Mouse (Mus musculus) limb, embryonic 13.5 days (tissue): Measurements from ENCODE around the gene Cacng3. TPM values are rescaled to one million over a fixed set of nuclear protein-coding genes. Genes with fewer than 3 reads are reported as not detected.

ENCODE experiments used
- ATAC-seq: fragments of 200-750 bp; cut with Nextera tagmentation; 2 replicates; pipeline ENCODE4 v1.8.0; 2017; ENCODE audit warnings: low read depth, moderate number of reproducible peaks, moderate TSS enrichment; ENCODE audit not compliant: low FRiP score
- H3K27ac ChIP-seq: fragments of 300-500 bp; sonication (generic); 2 replicates; pipeline ENCODE4 v1.5.1; 2015; ENCODE audit warnings: inconsistent platforms, mild to moderate bottlenecking, moderate library complexity
- H3K27me3 ChIP-seq: fragments of 300-500 bp; sonication (generic); 2 replicates; pipeline ENCODE4 v1.6.1; 2015; ENCODE audit warnings: mild to moderate bottlenecking, inconsistent platforms
- H3K36me3 ChIP-seq: fragments of 300-500 bp; sonication (generic); 2 replicates; pipeline ENCODE4 v1.6.1; 2015; ENCODE audit warnings: inconsistent platforms, mild to moderate bottlenecking, moderate library complexity
- H3K4me1 ChIP-seq: fragments of 300-500 bp; sonication (generic); 2 replicates; pipeline ENCODE4 v1.6.1; 2015; ENCODE audit warnings: inconsistent platforms
- H3K4me2 ChIP-seq: fragments of 300-500 bp; sonication (generic); replicated peaks from 2 replicates; pipeline ENCODE4 v1.6.1; 2015; ENCODE audit warnings: inconsistent platforms, mild to moderate bottlenecking, moderate library complexity
- H3K4me3 ChIP-seq: fragments of 300-500 bp; sonication (generic); 2 replicates; pipeline ENCODE4 v1.5.1; 2015; ENCODE audit warnings: moderate library complexity, mild to moderate bottlenecking, inconsistent platforms
- H3K9ac ChIP-seq: fragments of 300-500 bp; sonication (generic); 2 replicates; pipeline ENCODE4 v1.6.1; 2015; ENCODE audit warnings: mild to moderate bottlenecking, inconsistent platforms
- H3K9me3 ChIP-seq: fragments of 300-500 bp; sonication (generic); 2 replicates; pipeline ENCODE4 v1.6.1; 2016; ENCODE audit warnings: inconsistent platforms
- WGBS: fragments of 180-500 bp; shearing (Covaris S2); methylation state at CpG from one replicate; pipeline ENCODE4 v1.1.7; 2015; 5-methylcytosine and 5-hydroxymethylcytosine counted together
- polyA plus RNA-seq: library from polyadenylated mRNA; unstranded; fragments of >200 nt; fragmentation: Nextera tagmentation; extraction: Ambion mirVana; gene quantifications from 2 replicates; pipeline ENCODE4 v1.2.1, GENCODE M21; 2015

Gene Cacng3
- polyA plus RNA-seq, 1 experiment from 2014 or later, result not detected

DNA sequence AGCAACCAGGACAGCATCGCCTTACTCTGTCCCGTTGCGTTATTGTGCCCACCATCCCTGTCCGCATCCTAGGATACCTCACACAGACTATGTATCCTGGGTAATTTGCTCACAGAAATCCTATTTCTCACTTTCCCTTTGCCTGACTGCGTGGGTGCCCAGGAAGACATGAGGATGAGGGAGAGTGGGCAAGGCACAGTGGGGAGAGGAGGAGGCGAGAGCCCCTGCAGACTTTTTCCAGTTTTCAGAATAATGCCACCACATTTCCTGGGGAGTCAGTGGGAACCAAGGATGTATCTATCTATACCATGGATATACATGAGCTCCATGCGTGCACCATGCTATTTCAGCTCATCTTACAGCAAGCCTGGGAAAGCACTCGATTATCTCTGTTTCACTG is 57.9 kb downstream of the Cacng3 start:
- no peaks in the 10 kb centered on the region for H3K9me3 ChIP-seq
- no peak overlapping the region for H3K27ac ChIP-seq
- no peak for ATAC-seq
- H3K9ac ChIP-seq, result no peak overlapping the region
- H3K4me1 ChIP-seq, result 0 out of 2 replicates have a peak, but pooled peaks cover 3% of the 10 kb centered on the region
- no peak overlapping the region for H3K4me3 ChIP-seq
- no peaks in the 10 kb centered on the region for H3K36me3 ChIP-seq
- WGBS, result 94% methylated on average over 8 of the region's 8 CpGs
- no peak overlapping the region for H3K4me2 ChIP-seq
- no peaks in the 10 kb centered on the region for H3K27me3 ChIP-seq

GRCm38 (mm10) chr7:122728846-122729245 is 58.6 kb downstream of the Cacng3 start:
- Histone ChIP-seq H3K4me3 (no peak overlapping the region), H3K9ac (no peak overlapping the region), H3K36me3 (no peaks in the 10 kb centered on the region), H3K27ac (no peak overlapping the region), H3K27me3 (no peaks in the 10 kb centered on the region), H3K4me1 (0 out of 2 replicates have a peak, but pooled peaks cover 3% of the 10 kb centered on the region), H3K4me2 (no peak overlapping the region), H3K9me3 (no peaks in the 10 kb centered on the region)
- WGBS, result 42% methylated on average over 7 of the region's 7 CpGs
- no peak for ATAC-seq

- Histone ChIP-seq H3K36me3 (no peaks in the 10 kb centered on the region), H3K9me3 (no peaks in the 10 kb centered on the region), H3K9ac (no peak overlapping the region), H3K4me2 (no peak overlapping the region), H3K4me1 (no peaks in the 10 kb centered on the region), H3K27ac (no peak overlapping the region), H3K27me3 (no peaks in the 10 kb centered on the region), H3K4me3 (no peak overlapping the region)
- 78% methylated on average over 11 of the region's 11 CpGs for WGBS
- ATAC-seq, result no peak
These were observed 65.0 kb downstream of the Cacng3 start for GRCm38 (mm10) chr7:122735323-122735722.

DNA sequence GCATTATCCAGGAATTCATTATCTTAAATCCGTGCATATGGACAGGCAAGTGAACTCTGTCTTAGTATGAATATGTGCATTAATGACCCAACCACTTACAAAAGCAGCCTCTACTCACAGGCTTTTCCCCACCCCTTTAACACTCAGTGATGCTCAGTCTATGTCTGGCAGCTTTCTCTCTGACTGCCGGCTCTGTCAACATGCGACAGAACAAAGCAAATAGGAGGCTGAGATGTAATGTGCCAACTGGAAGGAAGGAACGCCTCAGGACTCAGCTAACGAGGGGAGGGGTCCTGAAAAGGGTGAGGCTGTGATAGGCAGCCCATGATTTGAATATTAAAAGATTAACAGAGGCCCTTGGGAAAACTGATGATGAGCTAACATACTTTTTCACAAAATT is 68.2 kb downstream of the Cacng3 start:
- no peaks in the 10 kb centered on the region for H3K27me3 ChIP-seq
- ATAC-seq, result no peak
- H3K4me3 ChIP-seq, result no peak overlapping the region
- no peaks in the 10 kb centered on the region for H3K36me3 ChIP-seq
- 45% methylated on average over 5 of the region's 5 CpGs for WGBS
- no peak overlapping the region for H3K4me2 ChIP-seq
- H3K27ac ChIP-seq, result no peak overlapping the region
- no peaks in the 10 kb centered on the region for H3K9me3 ChIP-seq
- H3K9ac ChIP-seq, result no peak overlapping the region
- H3K4me1 ChIP-seq, result no peaks in the 10 kb centered on the region

DNA sequence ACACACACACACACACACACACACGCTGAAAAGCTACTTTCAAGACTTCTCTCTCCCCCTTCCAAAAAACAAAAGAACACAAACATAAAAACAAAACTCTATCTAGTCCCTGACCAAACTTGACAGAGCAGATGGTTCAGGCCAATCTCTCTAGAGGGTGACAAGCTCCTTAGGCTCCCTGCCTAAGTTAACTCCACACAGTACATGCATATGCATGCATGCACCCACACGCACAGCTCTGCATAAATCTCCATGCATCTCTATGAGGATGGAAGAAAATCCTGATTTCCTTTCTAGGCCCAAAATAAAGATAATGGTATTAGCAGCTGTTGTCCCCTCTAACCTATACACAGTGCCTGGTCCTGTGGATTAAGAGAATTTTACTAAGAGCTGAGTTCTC is 70.4 kb downstream of the Cacng3 start:
- H3K9me3 ChIP-seq, result no peaks in the 10 kb centered on the region
- 92% methylated on average over 2 of the region's 2 CpGs for WGBS
- no peaks in the 10 kb centered on the region for H3K4me1 ChIP-seq
- ATAC-seq, result no peak
- H3K4me2 ChIP-seq, result no peak overlapping the region
- no peak overlapping the region for H3K9ac ChIP-seq
- H3K27me3 ChIP-seq, result no peaks in the 10 kb centered on the region
- H3K4me3 ChIP-seq, result no peak overlapping the region
- H3K27ac ChIP-seq, result no peak overlapping the region
- no peaks in the 10 kb centered on the region for H3K36me3 ChIP-seq

- Histone ChIP-seq H3K4me1 (no peaks in the 10 kb centered on the region), H3K27me3 (no peaks in the 10 kb centered on the region), H3K36me3 (no peaks in the 10 kb centered on the region), H3K4me2 (no peak overlapping the region), H3K9ac (no peak overlapping the region), H3K9me3 (no peaks in the 10 kb centered on the region), H3K4me3 (no peak overlapping the region), H3K27ac (no peak overlapping the region)
- ATAC-seq, result no peak
- WGBS, result 84% methylated on average over 5 of the region's 5 CpGs
These were observed 85.8 kb downstream of the Cacng3 start for GRCm38 (mm10) chr7:122755920-122756603.

DNA sequence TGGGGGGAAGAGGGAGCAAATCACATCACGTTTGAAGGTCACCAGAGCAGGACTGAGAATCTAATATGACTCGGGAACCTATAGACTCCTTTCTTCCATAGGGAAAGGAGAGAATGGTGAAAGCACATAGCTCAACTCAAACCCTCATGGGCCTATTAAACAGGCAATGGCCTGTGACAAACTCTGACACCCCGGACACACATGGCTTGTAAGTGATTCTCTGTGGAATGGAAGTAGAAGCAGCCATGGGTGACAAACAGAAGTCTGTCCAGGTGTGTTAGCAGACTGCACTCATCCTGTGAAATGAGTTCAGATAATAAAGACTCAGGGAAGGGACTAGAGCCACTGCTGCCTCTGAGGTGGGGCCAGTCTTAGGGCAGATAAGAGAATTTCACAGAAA is 88.4 kb downstream of the Cacng3 start:
- ATAC-seq, result no peak
- H3K4me2 ChIP-seq, result no peak overlapping the region
- no peak overlapping the region for H3K9ac ChIP-seq
- no peak overlapping the region for H3K4me3 ChIP-seq
- no peaks in the 10 kb centered on the region for H3K27me3 ChIP-seq
- WGBS, result 62% methylated on average over 3 of the region's 3 CpGs
- H3K36me3 ChIP-seq, result no peaks in the 10 kb centered on the region
- H3K27ac ChIP-seq, result no peak overlapping the region
- 0 out of 2 replicates have a peak, but pooled peaks cover 3% of the 10 kb centered on the region for H3K9me3 ChIP-seq
- no peaks in the 10 kb centered on the region for H3K4me1 ChIP-seq

DNA sequence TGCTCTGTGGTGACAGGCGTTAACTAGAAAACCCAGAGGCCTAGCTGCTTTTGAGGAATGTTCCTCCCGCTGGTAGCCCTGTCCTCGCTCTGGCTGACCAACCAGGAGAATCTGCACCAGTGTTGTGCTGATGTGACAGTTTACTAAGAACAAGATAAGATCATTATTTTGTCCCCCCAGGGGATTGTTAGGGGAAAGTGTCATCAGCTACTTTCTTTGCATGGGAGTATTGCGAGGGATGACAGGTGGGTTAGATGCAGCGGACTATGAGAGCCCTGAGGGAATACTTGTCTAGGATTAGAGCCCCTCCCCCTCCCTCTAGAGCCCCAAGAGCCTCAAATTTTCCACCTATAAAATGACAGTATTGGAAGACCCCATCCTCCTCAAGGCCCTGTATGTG is 94.2 kb downstream of the Cacng3 start:
- Histone ChIP-seq H3K4me3 (no peak overlapping the region), H3K36me3 (no peaks in the 10 kb centered on the region), H3K9ac (no peak overlapping the region), H3K27me3 (no peaks in the 10 kb centered on the region), H3K4me2 (no peak overlapping the region), H3K9me3 (0 out of 2 replicates have a peak, but pooled peaks cover 3% of the 10 kb centered on the region), H3K4me1 (no peaks in the 10 kb centered on the region), H3K27ac (no peak overlapping the region)
- no peak for ATAC-seq
- WGBS, result 69% methylated on average over 5 of the region's 5 CpGs

- H3K4me1 ChIP-seq, result peaks cover 6% of the 10 kb centered on the region; the same call in 1 of the 2 replicates
- WGBS, result 88% methylated on average over 27 of the region's 27 CpGs
- H3K4me3 ChIP-seq, result no peak overlapping the region
- H3K4me2 ChIP-seq, result no peak overlapping the region
- H3K9me3 ChIP-seq, result 0 out of 2 replicates have a peak, but pooled peaks cover under 1% of the 10 kb centered on the region
- no peak overlapping the region for H3K27ac ChIP-seq
- H3K36me3 ChIP-seq, result no peaks in the 10 kb centered on the region
- H3K27me3 ChIP-seq, result no peaks in the 10 kb centered on the region
- no peak overlapping the region for H3K9ac ChIP-seq
- no peak for ATAC-seq
These were observed 98.2 kb downstream of the Cacng3 start for GRCm38 (mm10) chr7:122768292-122769020.

- WGBS, result 68% methylated on average over 7 of the region's 7 CpGs
- no peak overlapping the region for H3K4me3 ChIP-seq
These were observed 109.3 kb downstream of the Cacng3 start for GRCm38 (mm10) chr7:122779601-122780000.

GRCm38 (mm10) chr7:122789929-122790328 is 119.6 kb downstream of the Cacng3 start:
- Histone ChIP-seq H3K9ac (no peak overlapping the region), H3K4me1 (0 out of 2 replicates have a peak, but pooled peaks cover 2% of the 10 kb centered on the region), H3K4me2 (no peak overlapping the region), H3K27me3 (no peaks in the 10 kb centered on the region), H3K9me3 (no peaks in the 10 kb centered on the region), H3K27ac (no peak overlapping the region), H3K4me3 (no peak overlapping the region), H3K36me3 (no peaks in the 10 kb centered on the region)
- WGBS, result 89% methylated on average over 7 of the region's 7 CpGs
- no peak for ATAC-seq

More at GRCm38 (mm10) chr7:122779601-122780000, 109.3 kb downstream of the Cacng3 start:
- ATAC-seq, result no peak
- H3K36me3 ChIP-seq, result no peaks in the 10 kb centered on the region
- H3K27ac ChIP-seq, result no peak overlapping the region
- no peak overlapping the region for H3K9ac ChIP-seq
- no peaks in the 10 kb centered on the region for H3K27me3 ChIP-seq
- H3K4me2 ChIP-seq, result no peak overlapping the region
- H3K4me1 ChIP-seq, result 0 out of 2 replicates have a peak, but pooled peaks cover under 1% of the 10 kb centered on the region
- H3K9me3 ChIP-seq, result 0 out of 2 replicates have a peak, but pooled peaks cover 3% of the 10 kb centered on the region

- no peak for ATAC-seq
- Histone ChIP-seq H3K4me3 (no peak overlapping the region), H3K9me3 (no peaks in the 10 kb centered on the region), H3K27ac (no peak overlapping the region), H3K9ac (no peak overlapping the region), H3K27me3 (no peaks in the 10 kb centered on the region), H3K4me1 (no peaks in the 10 kb centered on the region), H3K36me3 (no peaks in the 10 kb centered on the region), H3K4me2 (no peak overlapping the region)
- 53% methylated on average over 6 of the region's 6 CpGs for WGBS
These were observed 123.5 kb downstream of the Cacng3 start for GRCm38 (mm10) chr7:122793655-122794346.
